ENCODE assay signal across 8 mouse cellular contexts in the genomic region with DNA sequence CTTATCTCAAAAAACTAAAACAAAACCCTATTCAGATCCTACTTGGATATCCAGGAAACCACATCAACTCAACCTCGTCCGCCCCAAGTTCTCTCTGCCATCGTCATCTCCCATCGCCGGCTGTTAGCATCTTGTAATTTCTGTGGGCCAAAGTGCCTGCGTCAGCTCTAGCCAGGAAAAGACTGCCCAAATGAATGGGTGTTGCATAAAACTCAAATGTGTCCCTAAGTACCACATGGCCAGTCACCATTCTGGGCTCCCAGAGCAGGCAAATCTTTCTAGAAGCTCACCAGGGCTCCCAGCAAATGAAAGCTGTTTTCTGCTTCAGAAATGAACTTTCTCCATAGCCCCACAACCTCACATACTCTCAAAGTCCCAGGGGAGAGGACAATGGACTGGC. TPM values are rescaled to one million over a fixed set of nuclear protein-coding genes. Genes with fewer than 3 reads are reported as not detected.
DNase-seq lines count a peak whose midpoint lies in the region; ATAC-seq and TF ChIP-seq lines count a peak whose summit lies in the region.

No protein-coding gene starts in this region.

- H3K4me3 ChIP-seq in layer of hippocampus, adult 2 months: peak overlapping the region; percentile 86
- peak overlapping the region; percentile 82; the same call in 1 of the 2 replicates for H3K4me3 ChIP-seq in forebrain, embryonic 11.5 days (ENCODE audit: low read depth, low read length)
- H3K4me3 ChIP-seq in kidney, embryonic 14.5 days (ENCODE audit: low read length): peak overlapping the region; percentile 93; the same call in 1 of the 2 replicates
- peak overlapping the region; percentile 91; the same call in 1 of the 2 replicates for H3K4me3 ChIP-seq in midbrain, postnatal 0 days (ENCODE audit: low read depth, low read length)

- no peak for ATAC-seq in forebrain, embryonic 11.5 days (replicated peaks; ENCODE audit: low FRiP score)
- no peak for ATAC-seq in kidney, embryonic 14.5 days (ENCODE audit: low FRiP score, low TSS enrichment)
- ATAC-seq in midbrain, postnatal 0 days (ENCODE audit: low FRiP score): no peak
- ATAC-seq in megakaryocyte-erythroid progenitor cell, adult 5-6 weeks (replicated peaks; ENCODE audit: low FRiP score, low TSS enrichment, poor library complexity, severe bottlenecking): no peak

- TF ChIP-seq CTCF in layer of hippocampus, adult 2 months (conservative IDR thresholded peaks at IDR 0.05): no peak
- no peak for TF ChIP-seq CTCF in midbrain, postnatal 0 days (IDR thresholded peaks at IDR 0.05)

- peak overlapping the region; percentile 72 for H3K4me2 ChIP-seq in forebrain, embryonic 11.5 days (ENCODE audit: low read depth, low read length, severe bottlenecking)
- peak overlapping the region; percentile 75 for H3K4me2 ChIP-seq in kidney, embryonic 14.5 days (replicated peaks; ENCODE audit: low read depth, low read length)
- H3K4me2 ChIP-seq in midbrain, postnatal 0 days (ENCODE audit: low read depth, low read length, poor library complexity, severe bottlenecking): peak overlapping the region; percentile 77

- no peak for DNase-seq in layer of hippocampus, adult 2 months (ENCODE audit: low spot score in 2 of 2)
- DNase-seq in layer of hippocampus, postnatal 25 days (ENCODE audit: extremely low spot score in 1 of 2, low spot score in 1 of 2): no peak
- no peak for DNase-seq in forebrain, embryonic 11.5 days (ENCODE audit: low spot score)
- DNase-seq in midbrain, postnatal 0 days (ENCODE audit: low spot score): no peak
- DNase-seq in urinary bladder, adult 2 months (ENCODE audit: low spot score): no peak
- no peak for DNase-seq in layer of hippocampus, postnatal 36 days

- H3K27ac ChIP-seq in layer of hippocampus, adult 2 months: peak overlapping the region; percentile 97
- no peak overlapping the region for H3K27ac ChIP-seq in forebrain, embryonic 11.5 days (ENCODE audit: low read depth, low read length)
- H3K27ac ChIP-seq in kidney, embryonic 14.5 days (ENCODE audit: low read depth, low read length): peak overlapping the region; percentile 55; the same call in 1 of the 2 replicates
- no peak overlapping the region for H3K27ac ChIP-seq in midbrain, postnatal 0 days (ENCODE audit: low read depth, low read length)

- H3K9ac ChIP-seq in forebrain, embryonic 11.5 days (ENCODE audit: low read length): no peak overlapping the region
- H3K9ac ChIP-seq in kidney, embryonic 14.5 days (ENCODE audit: low read depth, low read length): peak overlapping the region; percentile 91; the same call in 1 of the 2 replicates
- peak overlapping the region; percentile 89 for H3K9ac ChIP-seq in midbrain, postnatal 0 days (replicated peaks; ENCODE audit: low read length, poor library complexity, severe bottlenecking)

- H3K27me3 ChIP-seq in forebrain, embryonic 11.5 days (ENCODE audit: control insufficient read depth, insufficient read depth, low read length): no peaks in the 10 kb centered on the region
- no peaks in the 10 kb centered on the region for H3K27me3 ChIP-seq in kidney, embryonic 14.5 days (ENCODE audit: control insufficient read depth, insufficient read depth, low read length)
- no peaks in the 10 kb centered on the region for H3K27me3 ChIP-seq in midbrain, postnatal 0 days (ENCODE audit: insufficient read depth, low read length)

- peaks cover 24% of the 10 kb centered on the region for H3K4me1 ChIP-seq in forebrain, embryonic 11.5 days (replicated peaks; ENCODE audit: control insufficient read depth, insufficient read depth, low read length)
- peaks cover 66% of the 10 kb centered on the region for H3K4me1 ChIP-seq in kidney, embryonic 14.5 days (ENCODE audit: control insufficient read depth, insufficient read depth, low read length)
- H3K4me1 ChIP-seq in midbrain, postnatal 0 days (ENCODE audit: insufficient read depth, low read length): peaks cover 50% of the 10 kb centered on the region

- WGBS in forebrain, embryonic 11.5 days: 84% methylated on average over 6 of the region's 6 CpGs
- WGBS in kidney, embryonic 14.5 days: 71% methylated on average over 6 of the region's 6 CpGs
- 72% methylated on average over 6 of the region's 6 CpGs for WGBS in midbrain, postnatal 0 days

- H3K9me3 ChIP-seq in forebrain, embryonic 11.5 days (ENCODE audit: control insufficient read depth, low read length): no peaks in the 10 kb centered on the region
- H3K9me3 ChIP-seq in kidney, embryonic 14.5 days (ENCODE audit: control insufficient read depth, low read length): no peaks in the 10 kb centered on the region
- no peaks in the 10 kb centered on the region for H3K9me3 ChIP-seq in midbrain, postnatal 0 days (ENCODE audit: low read length)

- H3K36me3 ChIP-seq in forebrain, embryonic 11.5 days (ENCODE audit: control insufficient read depth, insufficient read depth, low read length): no peaks in the 10 kb centered on the region
- H3K36me3 ChIP-seq in kidney, embryonic 14.5 days (ENCODE audit: control insufficient read depth, insufficient read depth, low read length): 0 out of 2 replicates have a peak, but pooled peaks cover 3% of the 10 kb centered on the region
- no peaks in the 10 kb centered on the region for H3K36me3 ChIP-seq in midbrain, postnatal 0 days (ENCODE audit: insufficient read depth, low read length)

RNA-seq across cellular contexts. Expression of a gene that starts 2.1 kb away (rescaled TPM):
- 10 to 100 TPM; 66.1 to 69.7 TPM for total RNA-seq in layer of hippocampus, adult 2 months (2021)
- total RNA-seq in layer of hippocampus, postnatal 25 days (2021): 10 to 100 TPM; 66.2 to 66.8 TPM
- polyA plus RNA-seq in forebrain, embryonic 11.5 days (2014; fragmentation: Nextera tagmentation; extraction: Ambion mirVana): 60.1 and 60.8 TPM in 2 replicates
- polyA plus RNA-seq in kidney, embryonic 14.5 days (2014; fragmentation: Nextera tagmentation; extraction: Ambion mirVana): 39.1 and 55.6 TPM in 2 replicates
- 62.3 and 72.8 TPM in 2 replicates for total RNA-seq in midbrain, postnatal 0 days (2014; rRNA removed)
- 38.3 and 44.3 TPM in 2 replicates for polyA plus RNA-seq in midbrain, postnatal 0 days (2015; fragmentation: Nextera tagmentation; extraction: Ambion mirVana)
- polyA plus RNA-seq in urinary bladder, adult 2 months (2012; rRNA removed): 40.1 and 42.5 TPM in 2 replicates
- 0.17 TPM in 1 of 2 replicates, not detected in the other for total RNA-seq in megakaryocyte-erythroid progenitor cell, adult 5-6 weeks (2014; fragmentation: Nextera tagmentation)
- total RNA-seq in megakaryocyte-erythroid progenitor cell, adult 5-6 weeks (2017): not detected in 2 replicates
- 10 to 100 TPM; 62.2 to 69.7 TPM for total RNA-seq in layer of hippocampus, postnatal 36 days (2021)

RNA-seq across cellular contexts. Expression of a gene that starts 50.7 kb away (rescaled TPM):
- not detected for total RNA-seq in layer of hippocampus, adult 2 months (2021)
- total RNA-seq in layer of hippocampus, postnatal 25 days (2021): not detected
- polyA plus RNA-seq in forebrain, embryonic 11.5 days (2014; fragmentation: Nextera tagmentation; extraction: Ambion mirVana): not detected in 2 replicates
- not detected in 2 replicates for polyA plus RNA-seq in kidney, embryonic 14.5 days (2014; fragmentation: Nextera tagmentation; extraction: Ambion mirVana)
- total RNA-seq in midbrain, postnatal 0 days (2014; rRNA removed): not detected in 2 replicates
- polyA plus RNA-seq in midbrain, postnatal 0 days (2015; fragmentation: Nextera tagmentation; extraction: Ambion mirVana): not detected in 2 replicates
- 0.40 and 2.3 TPM in 2 replicates for polyA plus RNA-seq in urinary bladder, adult 2 months (2012; rRNA removed)
- not detected in 2 replicates for total RNA-seq in megakaryocyte-erythroid progenitor cell, adult 5-6 weeks (2014; fragmentation: Nextera tagmentation)
- total RNA-seq in megakaryocyte-erythroid progenitor cell, adult 5-6 weeks (2017): not detected in 2 replicates
- total RNA-seq in layer of hippocampus, postnatal 36 days (2021): not detected

Comparison
In these comparisons a context has a peak if more than half of its experiments do, and no peak if none do; other contexts are left out.
1. H3K27ac ChIP-seq: peak in layer of hippocampus, adult 2 months (single experiment) and kidney, embryonic 14.5 days (single experiment); none in forebrain, embryonic 11.5 days (single experiment) and midbrain, postnatal 0 days (single experiment).
2. RNA of a gene that starts 2.1 kb away (total RNA-seq): 62.3 to 72.8 TPM in midbrain, postnatal 0 days, 66.1 to 69.7 TPM in layer of hippocampus, adult 2 months, 62.2 to 69.7 TPM in layer of hippocampus, postnatal 36 days and 66.2 to 66.8 TPM in layer of hippocampus, postnatal 25 days; 0.17 TPM in megakaryocyte-erythroid progenitor cell, adult 5-6 weeks; every median in the first group is over 10 times any median in the second.
3. Peak in every context shown above with its lines, with median percentiles within 50 percentile points of each other: H3K4me3 ChIP-seq and H3K4me2 ChIP-seq.